Mouse (Mus musculus) heart, adult 2 months (tissue): ENCODE measurements at regions not wholly inside any gene's neighbourhood (a gene's known extent, or its start where the extent isn't known, plus 50 kb on each side); places are given as distances from the start of the nearest gene placed in this dataset.

ENCODE experiments used
- DNase-seq, 2 experiments: peaks; one replicate each; pipeline ENCODE4 v3.0.0; 2021
- H3K27ac ChIP-seq: fragments of 200-600 bp; 2 replicates; pipeline ENCODE4 v1.8.1; 2022
- H3K27me3 ChIP-seq: fragments of 200-500 bp; 2 replicates; pipeline ENCODE4 v1.6.1; 2012; ENCODE audit warnings: mild to moderate bottlenecking, low read length, inconsistent platforms, mixed read lengths; ENCODE audit not compliant: control insufficient read depth, insufficient read depth
- H3K36me3 ChIP-seq: fragments of 200-500 bp; 2 replicates; pipeline ENCODE4 v1.6.1; 2012; ENCODE audit warnings: low read length, inconsistent platforms; ENCODE audit not compliant: control insufficient read depth, insufficient read depth
- H3K4me1 ChIP-seq: fragments of 200-500 bp; 2 replicates; pipeline ENCODE4 v1.6.1; 2011; ENCODE audit warnings: low read length; ENCODE audit not compliant: control insufficient read depth, insufficient read depth
- H3K4me3 ChIP-seq: fragments of 200-600 bp; 2 replicates; pipeline ENCODE4 v1.8.1; 2022
- H3K79me2 ChIP-seq: fragments of 200-500 bp; replicated peaks from 2 replicates; pipeline ENCODE4 v1.6.1; 2012; ENCODE audit warnings: mild to moderate bottlenecking, inconsistent platforms, low read length, moderate library complexity, mixed read lengths; ENCODE audit not compliant: control insufficient read depth, insufficient read depth
- H3K9ac ChIP-seq: fragments of 200-500 bp; 2 replicates; pipeline ENCODE4 v1.6.1; 2012; ENCODE audit warnings: low read depth, mild to moderate bottlenecking, control low read depth, inconsistent platforms, low read length, mixed read lengths
- CTCF ChIP-seq: fragments of 200-600 bp; IDR thresholded peaks from 2 replicates; pipeline ENCODE4 v1.8.1; 2022; ENCODE audit warnings: antibody characterized with exemption, mild to moderate bottlenecking, moderate library complexity
- EP300 ChIP-seq: fragments of 200-500 bp; IDR thresholded peaks from 2 replicates; pipeline ENCODE4 v1.6.1; 2011; ENCODE audit warnings: low read depth, low read length, control low read depth; ENCODE audit not compliant: insufficient read depth
- POLR2A ChIP-seq: fragments of 200-500 bp; IDR thresholded peaks from 2 replicates; pipeline ENCODE4 v1.6.1; 2011; ENCODE audit warnings: mild to moderate bottlenecking, low read depth, low read length, control low read depth; ENCODE audit not compliant: insufficient read depth
- WGBS: fragments of 180-500 bp; shearing (Covaris S2); methylation state at CpG from one replicate; pipeline ENCODE4 v1.1.7; 2018; 5-methylcytosine and 5-hydroxymethylcytosine counted together
- intact Hi-C: fragments of 180-260 bp; cut with DNase I; formaldehyde crosslinking; loops from one replicate; pipeline ENCODE4 v1.15.1; 2025

- 10% methylated on average over 1 of the region's 1 CpGs for WGBS
- Histone ChIP-seq H3K9ac (no peak overlapping the region), H3K27me3 (no peaks in the 10 kb centered on the region), H3K36me3 (peaks cover 7% of the 10 kb centered on the region), H3K27ac (peak overlapping the region; percentile 26), H3K79me2 (no peaks in the 10 kb centered on the region), H3K4me3 (no peak overlapping the region), H3K4me1 (peaks cover 9% of the 10 kb centered on the region)
- peak in 1 of 2 experiments; percentile 22 for DNase-seq
- no peak for TF ChIP-seq EP300
- TF ChIP-seq CTCF = no peak
- no peak for TF ChIP-seq POLR2A
- intact Hi-C loops = loop anchor here (5.0 kb wide), 3 partner anchors 132 to 262 kb away; partner anchors contain the start of gene Thbd
These were observed 98.0 kb upstream of the Foxa2 start for GRCm38 (mm10) chr2:148144816-148145215.

- no peaks in the 10 kb centered on the region for H3K79me2 ChIP-seq
- peaks cover 4% of the 10 kb centered on the region for H3K36me3 ChIP-seq
- no peak for TF ChIP-seq POLR2A
- 0 out of 2 replicates have a peak, but pooled peaks have one; percentile 13 for TF ChIP-seq CTCF
- no peak for DNase-seq
- no peaks in the 10 kb centered on the region for H3K27me3 ChIP-seq
- H3K4me1 ChIP-seq = peaks cover 8% of the 10 kb centered on the region
- no peak overlapping the region for H3K4me3 ChIP-seq
- H3K27ac ChIP-seq = peak overlapping the region; percentile 78
- no peak overlapping the region for H3K9ac ChIP-seq
- intact Hi-C loops = loop anchor here (2.0 to 5.0 kb wide), 3 partner anchors 25 to 259 kb away; partner anchors contain the start of gene Thbd
These were observed 101.5 kb upstream of the Foxa2 start for GRCm38 (mm10) chr2:148148272-148148671.

- H3K4me1 ChIP-seq = peaks cover 8% of the 10 kb centered on the region
- WGBS = 55% methylated on average over 1 of the region's 1 CpGs
- H3K27me3 ChIP-seq = no peaks in the 10 kb centered on the region
- peaks cover 4% of the 10 kb centered on the region for H3K36me3 ChIP-seq
- no peak overlapping the region for H3K4me3 ChIP-seq
- no peaks in the 10 kb centered on the region for H3K79me2 ChIP-seq
- H3K27ac ChIP-seq = peak overlapping the region; percentile 81
- no peak overlapping the region for H3K9ac ChIP-seq
- DNase-seq = peak; percentile 28 to 59
- intact Hi-C loops = loop anchor here (1.0 to 5.0 kb wide), 4 partner anchors 22 to 258 kb away; partner anchors contain the start of gene Thbd
- TF ChIP-seq CTCF (no peak), POLR2A (peak; percentile 38; the same call in 1 of the 2 replicates), EP300 (peak; percentile 99)
These were observed 102.7 kb upstream of the Foxa2 start for GRCm38 (mm10) chr2:148149426-148149825.

- Histone ChIP-seq H3K9ac (no peak overlapping the region), H3K79me2 (no peaks in the 10 kb centered on the region), H3K4me3 (no peak overlapping the region), H3K36me3 (peaks cover 4% of the 10 kb centered on the region), H3K4me1 (peaks cover 7% of the 10 kb centered on the region), H3K27me3 (no peaks in the 10 kb centered on the region), H3K27ac (no peak overlapping the region)
- 74% methylated on average over 6 of the region's 6 CpGs for WGBS
- no peak for DNase-seq
- intact Hi-C loops = no loop called here
- no peak for TF ChIP-seq EP300
- TF ChIP-seq CTCF = no peak
These were observed 106.9 kb upstream of the Foxa2 start for GRCm38 (mm10) chr2:148153513-148154271.

GRCm38 (mm10) chr2:148156122-148156521 is 109.4 kb upstream of the Foxa2 start:
- Histone ChIP-seq H3K9ac (no peak overlapping the region), H3K36me3 (no peaks in the 10 kb centered on the region; the same call in 1 of the 2 replicates), H3K4me1 (peaks cover 1% of the 10 kb centered on the region), H3K79me2 (no peaks in the 10 kb centered on the region), H3K4me3 (no peak overlapping the region), H3K27me3 (no peaks in the 10 kb centered on the region), H3K27ac (no peak overlapping the region)
- no peak for DNase-seq
- TF ChIP-seq CTCF (no peak), POLR2A (no peak), EP300 (no peak)
- 52% methylated on average over 2 of the region's 2 CpGs for WGBS
- intact Hi-C loops = no loop called here

- Histone ChIP-seq H3K4me1 (peaks cover 1% of the 10 kb centered on the region; the same call in 1 of the 2 replicates), H3K36me3 (no peaks in the 10 kb centered on the region; the same call in 1 of the 2 replicates), H3K4me3 (no peak overlapping the region), H3K27me3 (no peaks in the 10 kb centered on the region), H3K79me2 (no peaks in the 10 kb centered on the region), H3K27ac (no peak overlapping the region), H3K9ac (no peak overlapping the region)
- intact Hi-C loops = no loop called here
- no peak for TF ChIP-seq POLR2A
- no peak for TF ChIP-seq CTCF
- no peak for TF ChIP-seq EP300
- WGBS = 67% methylated on average over 8 of the region's 8 CpGs
- DNase-seq = no peak
These were observed 112.3 kb upstream of the Foxa2 start for GRCm38 (mm10) chr2:148159028-148159600.
